Mouse (Mus musculus) spleen, adult 2 months (tissue): Measurements from ENCODE around the gene Rnf10.

ENCODE experiments used
- CTCF ChIP-seq: fragments of 200-500 bp; IDR thresholded peaks from 2 replicates; pipeline ENCODE4 v1.5.1; 2011; ENCODE audit warnings: mild to moderate bottlenecking, inconsistent platforms; ENCODE audit not compliant: insufficient read depth, insufficient read length, insufficient replicate concordance; ENCODE audit errors: extremely low read depth
- POLR2A ChIP-seq: fragments of 200-500 bp; IDR thresholded peaks from 2 replicates; pipeline ENCODE4 v1.6.1; 2011; ENCODE audit warnings: low read depth, low read length, inconsistent platforms

GRCm38 (mm10) chr5:115267469-115268045 is 5.1 kb downstream of the Rnf10 start:
- TF ChIP-seq CTCF: no peak
- TF ChIP-seq POLR2A: no peak
